Mouse (Mus musculus) CH12.LX (cell line): Measurements from ENCODE around the gene Micu1.
A peak's percentile ranks its signal among the peaks of the same experiment; 100 is the strongest.

Experiments
- CTCF ChIP-seq, 2 experiments: IDR thresholded peaks in 1 of 2; conservative IDR thresholded peaks in 1 of 2; 2 replicates each; pipeline ENCODE4 v1.5.1; 2011 to 2012; ENCODE audit warnings: low read depth in 2 of 2, low read length in 2 of 2, improper control_type of control experiment in 1 of 2, inconsistent platforms in 1 of 2, mild to moderate bottlenecking in 1 of 2, moderate library complexity in 1 of 2
- POLR2A ChIP-seq: IDR thresholded peaks from 2 replicates; pipeline ENCODE4 v1.6.1; 2011; ENCODE audit warnings: low read depth, mild to moderate bottlenecking, improper control_type of control experiment, low read length
- UBTF ChIP-seq: IDR thresholded peaks from 2 replicates; pipeline ENCODE4 v1.6.1; 2012; ENCODE audit warnings: low read depth, mild to moderate bottlenecking, inconsistent platforms, low read length, improper control_type of control experiment, moderate library complexity
- USF1 ChIP-seq: IDR thresholded peaks from 2 replicates; pipeline ENCODE4 v1.6.1; 2014; ENCODE audit warnings: low read depth, mild to moderate bottlenecking, inconsistent platforms, low read length, improper control_type of control experiment

GRCm38 (mm10) chr10:59710246-59710645, 8.0 kb downstream of the Micu1 start:
- TF ChIP-seq POLR2A: no peak
- TF ChIP-seq CTCF (conservative IDR thresholded peaks at IDR 0.05 in 1 of 2, IDR thresholded peaks at IDR 0.05 in 1 of 2; ENCODE audit: low read depth in 2 of 2, low read length in 2 of 2): peak; percentile 50 to 54
- TF ChIP-seq UBTF: no peak
- no peak for TF ChIP-seq USF1
